In the genomic region with DNA sequence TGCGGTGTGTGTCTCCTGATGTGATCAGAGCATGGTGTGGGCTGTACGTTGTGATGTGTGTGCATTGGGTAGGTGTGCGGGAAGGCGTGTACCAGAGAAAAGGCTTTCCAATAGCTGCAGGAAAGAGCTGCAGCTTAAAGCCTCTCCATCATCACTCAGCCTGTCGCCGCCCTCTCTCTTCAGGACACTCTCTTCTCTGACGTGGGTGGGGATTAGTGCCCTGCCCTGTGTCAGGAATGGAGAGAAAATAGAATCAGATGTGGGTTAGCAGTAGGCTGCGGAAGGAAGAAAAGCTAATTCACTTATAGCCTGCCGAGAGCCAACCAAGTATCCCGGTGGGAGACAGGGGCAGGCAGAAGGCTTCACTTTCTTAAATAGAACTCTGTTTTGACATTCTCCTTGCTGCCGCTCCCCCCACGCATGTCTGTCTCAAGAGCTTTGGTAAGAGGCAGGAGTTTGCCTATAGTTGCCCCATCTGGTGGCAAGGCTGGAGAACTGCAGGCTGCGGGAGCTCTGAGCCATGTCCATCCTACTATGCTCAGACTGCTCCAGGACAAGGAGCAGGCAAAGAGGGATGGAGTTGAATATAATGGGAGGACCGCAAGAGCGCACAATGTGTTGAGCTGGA, we compare ENCODE assay signal across 8 mouse cellular contexts. TPM values are rescaled to one million over a fixed set of nuclear protein-coding genes. Genes with fewer than 3 reads are reported as not detected.
A peak's percentile ranks its signal among the peaks of the same experiment; 100 is the strongest.
DNase-seq lines count a peak whose midpoint lies in the region; ATAC-seq and TF ChIP-seq lines count a peak whose summit lies in the region.

No protein-coding gene starts in this region.

- no peaks in the 10 kb centered on the region for H3K27me3 ChIP-seq in MEL (ENCODE audit: control insufficient read depth in 1 of 2, insufficient read depth in 2 of 2, low read length in 2 of 2)
- no peaks in the 10 kb centered on the region for H3K27me3 ChIP-seq in cerebellum, adult 2 months (ENCODE audit: control insufficient read depth, insufficient read depth, low read length)
- H3K27me3 ChIP-seq in neural tube, embryonic 15.5 days (replicated peaks), result no peaks in the 10 kb centered on the region

- H3K4me2 ChIP-seq in neural tube, embryonic 15.5 days, result peak overlapping the region; percentile 43

- TF ChIP-seq CTCF in MEL (IDR thresholded peaks at IDR 0.05 in 2 of 3, conservative IDR thresholded peaks at IDR 0.05 in 1 of 3; ENCODE audit: control insufficient read depth in 1 of 3, insufficient read depth in 1 of 3, low read depth in 2 of 3, low read length in 3 of 3, poor library complexity in 1 of 3, severe bottlenecking in 1 of 3), result peak; percentile 91 to 98 (median 93)
- TF ChIP-seq CTCF in cerebellum, adult 2 months (IDR thresholded peaks at IDR 0.05; ENCODE audit: borderline replicate concordance, insufficient read depth, low read depth, low read length), result peak; percentile 96
- peak; percentile 99 for TF ChIP-seq CTCF in layer of hippocampus, adult 2 months (conservative IDR thresholded peaks at IDR 0.05)
- peak; percentile 95 for TF ChIP-seq CTCF in lung, adult 2 months (IDR thresholded peaks at IDR 0.05; ENCODE audit: insufficient read depth, low read length)

- H3K9ac ChIP-seq in MEL (ENCODE audit: control insufficient read depth, low read depth, low read length, poor library complexity, severe bottlenecking), result 0 out of 2 replicates have a peak overlapping the region, but pooled peaks have one; percentile 11
- no peak overlapping the region for H3K9ac ChIP-seq in neural tube, embryonic 15.5 days (replicated peaks)

- no peak for TF ChIP-seq EP300 in MEL (IDR thresholded peaks at IDR 0.05; ENCODE audit: low read depth in 1 of 2, low read length in 2 of 2)

- peak; percentile 86 for DNase-seq in MEL (ENCODE audit: low read depth, low spot score)
- DNase-seq in cerebellum, adult 2 months, result peak; percentile 75 to 79
- DNase-seq in forelimb bud, embryonic 11.5 days (ENCODE audit: low read depth, low spot score), result peak; percentile 84
- peak; percentile 80 to 82 for DNase-seq in heart, postnatal 36 days
- DNase-seq in layer of hippocampus, adult 2 months (ENCODE audit: low spot score in 2 of 2), result peak; percentile 80
- DNase-seq in lung, adult 2 months, result peak; percentile 78
- peak; percentile 83 for DNase-seq in testis, postnatal 10 days (ENCODE audit: low spot score)

- no peak for TF ChIP-seq POLR2A in MEL (IDR thresholded peaks at IDR 0.05; ENCODE audit: control insufficient read depth in 1 of 2, insufficient read depth in 1 of 2, low read depth in 1 of 2, low read length in 2 of 2, poor library complexity in 1 of 2)
- TF ChIP-seq POLR2A in cerebellum, adult 2 months (IDR thresholded peaks at IDR 0.05; ENCODE audit: borderline replicate concordance, insufficient read depth, low read length), result no peak
- TF ChIP-seq POLR2A in lung, adult 2 months (IDR thresholded peaks at IDR 0.05; ENCODE audit: borderline replicate concordance, extremely low read depth, low read depth, low read length), result no peak

- WGBS in cerebellum, adult 2 months, result 39% methylated on average over 15 of the region's 15 CpGs
- 35% methylated on average over 15 of the region's 15 CpGs for WGBS in lung, adult 2 months
- WGBS in neural tube, embryonic 15.5 days, result 49% methylated on average over 15 of the region's 15 CpGs

- H3K9me3 ChIP-seq in MEL (replicated peaks; ENCODE audit: insufficient read depth, low read length), result no peaks in the 10 kb centered on the region
- H3K9me3 ChIP-seq in neural tube, embryonic 15.5 days (replicated peaks), result no peaks in the 10 kb centered on the region

- H3K79me2 ChIP-seq in MEL (ENCODE audit: control insufficient read depth, insufficient read depth, low read length, poor library complexity), result no peaks in the 10 kb centered on the region

- intact Hi-C loops in heart, postnatal 36 days (cut with DNase I), result loop anchor here (1.0 to 2.0 kb wide), 4 partner anchors 35 to 595 kb away; no protein-coding TSS in a partner anchor

- H3K36me3 ChIP-seq in MEL (ENCODE audit: control insufficient read depth in 1 of 2, insufficient read depth in 2 of 2, low read length in 2 of 2), result no peaks in the 10 kb centered on the region; a peak in 1 of 4 replicates
- no peaks in the 10 kb centered on the region for H3K36me3 ChIP-seq in neural tube, embryonic 15.5 days

- TF ChIP-seq RAD21 in MEL (IDR thresholded peaks at IDR 0.05; ENCODE audit: low read depth, low read length), result peak; percentile 84

- H3K27ac ChIP-seq in MEL (ENCODE audit: control insufficient read depth, low read depth, low read length), result no peak overlapping the region
- no peak overlapping the region for H3K27ac ChIP-seq in cerebellum, adult 2 months (ENCODE audit: insufficient read depth, low read length)
- H3K27ac ChIP-seq in layer of hippocampus, adult 2 months, result no peak overlapping the region
- no peak overlapping the region for H3K27ac ChIP-seq in neural tube, embryonic 15.5 days (replicated peaks)

- ATAC-seq in neural tube, embryonic 15.5 days (ENCODE audit: low FRiP score), result peak; percentile 30; the same call in 1 of the 2 replicates

- H3K4me1 ChIP-seq in MEL (ENCODE audit: control insufficient read depth in 1 of 2, insufficient read depth in 2 of 2, low read length in 2 of 2), result peaks cover 0 to 2% of the 10 kb centered on the region in 2 experiments; a peak in 1 of 4 replicates
- H3K4me1 ChIP-seq in cerebellum, adult 2 months (ENCODE audit: control insufficient read depth, insufficient read depth, low read length), result no peaks in the 10 kb centered on the region
- peaks cover 6% of the 10 kb centered on the region; the same call in 1 of the 2 replicates for H3K4me1 ChIP-seq in lung, adult 2 months (ENCODE audit: control insufficient read depth, insufficient read depth, low read length)
- peaks cover 26% of the 10 kb centered on the region for H3K4me1 ChIP-seq in neural tube, embryonic 15.5 days

- H3K4me3 ChIP-seq in MEL (ENCODE audit: control insufficient read depth in 1 of 2, insufficient read depth in 1 of 2, low read depth in 2 of 2, low read length in 2 of 2), result peak overlapping the region in 1 of 2 experiments; percentile 26; a peak in 1 of 4 replicates
- H3K4me3 ChIP-seq in cerebellum, adult 2 months (replicated peaks; ENCODE audit: insufficient read depth, low read depth, low read length), result no peak overlapping the region
- peak overlapping the region; percentile 39 for H3K4me3 ChIP-seq in layer of hippocampus, adult 2 months
- no peak overlapping the region for H3K4me3 ChIP-seq in lung, adult 2 months (replicated peaks; ENCODE audit: extremely low read depth, low read depth, low read length)
- no peak overlapping the region for H3K4me3 ChIP-seq in neural tube, embryonic 15.5 days (replicated peaks)

TF ChIP-seq in MEL, 35 proteins besides CTCF, POLR2A, EP300 and RAD21 (continues in another document):
- peak; percentile 47 for TF ChIP-seq ZKSCAN1 (IDR thresholded peaks at IDR 0.05; ENCODE audit: low read depth, low read length)
- no peak for TF ChIP-seq MEF2A (IDR thresholded peaks at IDR 0.05; ENCODE audit: extremely low read depth, insufficient replicate concordance, low read depth, low read length, poor library complexity, severe bottlenecking)
- TF ChIP-seq ZMIZ1 (IDR thresholded peaks at IDR 0.05; ENCODE audit: low read depth, low read length), result no peak
- no peak for TF ChIP-seq RCOR1 (IDR thresholded peaks at IDR 0.05; ENCODE audit: low read depth, low read length)
- no peak for TF ChIP-seq MYB (IDR thresholded peaks at IDR 0.05; ENCODE audit: low read depth, low read length)
- no peak for TF ChIP-seq MYC (IDR thresholded peaks at IDR 0.05; ENCODE audit: low read depth, low read length)
- TF ChIP-seq USF1 (IDR thresholded peaks at IDR 0.05; ENCODE audit: low read depth, low read length), result no peak
- no peak for TF ChIP-seq HCFC1 (IDR thresholded peaks at IDR 0.05; ENCODE audit: low read depth, low read length)
- TF ChIP-seq ELF1 (IDR thresholded peaks at IDR 0.05; ENCODE audit: low read depth, low read length), result no peak
- no peak for TF ChIP-seq TBP (IDR thresholded peaks at IDR 0.05; ENCODE audit: low read depth, low read length)
- no peak for TF ChIP-seq GATA1 (IDR thresholded peaks at IDR 0.05; ENCODE audit: low read depth, low read length)
- no peak for TF ChIP-seq TAL1 (IDR thresholded peaks at IDR 0.05; ENCODE audit: low read length)
- peak; percentile 68; the same call in 1 of the 2 replicates for TF ChIP-seq SIN3A (IDR thresholded peaks at IDR 0.05; ENCODE audit: low read length)
- TF ChIP-seq TCF12 (IDR thresholded peaks at IDR 0.05; ENCODE audit: low read depth, low read length), result no peak
- peak; percentile 100 for TF ChIP-seq SMC3 (IDR thresholded peaks at IDR 0.05; ENCODE audit: low read depth, low read length)
- TF ChIP-seq JUND (IDR thresholded peaks at IDR 0.05; ENCODE audit: low read depth, low read length), result no peak
- TF ChIP-seq MXI1 (IDR thresholded peaks at IDR 0.05; ENCODE audit: low read depth, low read length), result peak; percentile 48; the same call in 1 of the 2 replicates
- no peak for TF ChIP-seq CHD2 (IDR thresholded peaks at IDR 0.05; ENCODE audit: low read length)
- TF ChIP-seq UBTF (IDR thresholded peaks at IDR 0.05; ENCODE audit: borderline replicate concordance, insufficient read depth, low read depth, low read length), result no peak
- peak; percentile 89 for TF ChIP-seq ZC3H11A (IDR thresholded peaks at IDR 0.05; ENCODE audit: low read depth, low read length)
- 0 out of 2 replicates have a peak, but pooled peaks have one; percentile 20 for TF ChIP-seq BHLHE40 (IDR thresholded peaks at IDR 0.05; ENCODE audit: borderline replicate concordance, low read depth, low read length)
- TF ChIP-seq NELFE (IDR thresholded peaks at IDR 0.05; ENCODE audit: low read depth, low read length), result no peak
- no peak for TF ChIP-seq POLR2AphosphoS5 (IDR thresholded peaks at IDR 0.05; ENCODE audit: borderline replicate concordance, low read depth, low read length)
- no peak for TF ChIP-seq POLR2AphosphoS2 (IDR thresholded peaks at IDR 0.05; ENCODE audit: low read length)
- no peak for TF ChIP-seq MAX (IDR thresholded peaks at IDR 0.05; ENCODE audit: low read length)
- TF ChIP-seq USF2 (IDR thresholded peaks at IDR 0.05; ENCODE audit: borderline replicate concordance in 1 of 2, insufficient read depth in 1 of 2, low read depth in 1 of 2, low read length in 2 of 2), result no peak

RNA-seq across cellular contexts. Expression of gene Mgst2, which starts 12.0 kb away (rescaled TPM):
- total RNA-seq in MEL (2012; rRNA removed), result 0.69 and 1.0 TPM in 2 replicates
- polyA plus RNA-seq in MEL (2012; ENCODE audit: insufficient read depth in 1 of 2, insufficient read length in 2 of 2, low read depth in 1 of 2, low replicate concordance in 2 of 2, missing spikeins in 1 of 2), result 1 to 10 TPM in 1 of 2 experiments, not detected in 1; 3.1 TPM
- polyA plus RNA-seq in cerebellum, adult 2 months (2012; rRNA removed), result 0.17 and 0.34 TPM in 2 replicates
- 1 to 10 TPM in 1 of 2 experiments, not detected in 1; 1.3 TPM for total RNA-seq in heart, postnatal 36 days (2021)
- not detected for total RNA-seq in layer of hippocampus, adult 2 months (2021)
- polyA plus RNA-seq in lung, adult 2 months (2012; rRNA removed), result 1.3 and 3.6 TPM in 2 replicates
- 0.88 and 9.5 TPM in 2 replicates for polyA plus RNA-seq in neural tube, embryonic 15.5 days (2015; fragmentation: Nextera tagmentation; extraction: Ambion mirVana)
